Mouse (Mus musculus) hindbrain, embryonic 14.5 days (tissue): ENCODE measurements around the gene Amdhd2. TPM values are rescaled to one million over a fixed set of nuclear protein-coding genes. Genes with fewer than 3 reads are reported as not detected.

Experiments used
- ATAC-seq: fragments of 200-750 bp; cut with Nextera tagmentation; 2 replicates; pipeline ENCODE4 v1.8.0; 2017; ENCODE audit warnings: moderate number of reproducible peaks, mild to moderate bottlenecking, moderate TSS enrichment, moderate library complexity; ENCODE audit not compliant: low FRiP score
- DNase-seq: peaks from one replicate; pipeline ENCODE4 v3.0.0-alpha.2; 2015; ENCODE audit warnings: low spot score
- H3K27ac ChIP-seq: fragments of 300-500 bp; sonication (generic); 2 replicates; pipeline ENCODE4 v1.5.1; 2014; ENCODE audit warnings: mild to moderate bottlenecking, moderate library complexity
- H3K27me3 ChIP-seq: fragments of 300-500 bp; sonication (generic); 2 replicates; pipeline ENCODE4 v1.6.1; 2014; ENCODE audit warnings: mild to moderate bottlenecking, low read length, mixed read lengths; ENCODE audit not compliant: control insufficient read depth, insufficient read depth
- H3K36me3 ChIP-seq: fragments of 300-500 bp; sonication (generic); replicated peaks from 2 replicates; pipeline ENCODE4 v1.6.1; 2014; ENCODE audit not compliant: control insufficient read depth, insufficient read depth
- H3K4me1 ChIP-seq: fragments of 300-500 bp; sonication (generic); replicated peaks from 2 replicates; pipeline ENCODE4 v1.6.1; 2014; ENCODE audit warnings: antibody characterized with exemption, low read length, mixed read lengths; ENCODE audit not compliant: control insufficient read depth, insufficient read depth
- H3K4me2 ChIP-seq: fragments of 300-500 bp; sonication (generic); replicated peaks from 2 replicates; pipeline ENCODE4 v1.6.1; 2014; ENCODE audit warnings: mild to moderate bottlenecking, moderate library complexity
- H3K4me3 ChIP-seq: fragments of 300-500 bp; sonication (generic); replicated peaks from 2 replicates; pipeline ENCODE4 v1.5.1; 2014; ENCODE audit warnings: mild to moderate bottlenecking, low read length
- H3K9ac ChIP-seq: fragments of 300-500 bp; sonication (generic); 2 replicates; pipeline ENCODE4 v1.6.1; 2014
- H3K9me3 ChIP-seq: fragments of 300-500 bp; sonication (generic); 2 replicates; pipeline ENCODE4 v1.6.1; 2016; ENCODE audit warnings: low read length; ENCODE audit not compliant: control insufficient read depth
- WGBS: fragments of 180-500 bp; shearing (Covaris S2); extraction: QIAGEN DNeasy Blood & Tissue Kit; methylation state at CpG from one replicate; pipeline ENCODE4 v1.1.7; 2014; 5-methylcytosine and 5-hydroxymethylcytosine counted together
- polyA plus RNA-seq: library from polyadenylated mRNA; unstranded; fragments of >200 nt; fragmentation: Nextera tagmentation; extraction: Ambion mirVana; gene quantifications from 2 replicates; pipeline ENCODE4 v1.2.1, GENCODE M21; 2014

Gene Amdhd2
- polyA plus RNA-seq, 1 experiment from 2014 or later, result 30.6 TPM

DNA sequence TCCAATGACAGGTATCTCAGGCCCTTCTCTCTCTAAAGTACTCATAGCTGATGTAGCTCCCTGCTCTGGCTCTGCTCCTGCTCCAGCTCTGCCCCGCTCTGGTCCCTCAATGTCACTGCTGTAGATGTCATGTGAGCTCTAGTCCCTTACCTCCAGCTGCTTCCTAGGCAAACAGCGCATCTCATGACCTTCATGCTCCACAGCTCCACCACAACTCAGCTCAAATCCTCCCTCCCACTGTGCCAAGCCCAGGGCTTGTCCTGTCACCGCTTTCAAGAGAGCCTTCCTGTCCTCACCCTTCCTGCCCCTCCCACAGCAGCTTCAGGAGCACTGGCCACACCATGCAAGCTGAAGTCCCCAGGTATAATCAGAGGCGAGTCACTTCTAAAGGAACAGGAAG, 36.2 kb upstream of the Amdhd2 start:
- Histone ChIP-seq H3K27ac (no peak overlapping the region), H3K4me1 (peaks cover 28% of the 10 kb centered on the region), H3K27me3 (no peaks in the 10 kb centered on the region), H3K4me3 (no peak overlapping the region), H3K36me3 (no peaks in the 10 kb centered on the region), H3K4me2 (no peak overlapping the region), H3K9ac (no peak overlapping the region), H3K9me3 (no peaks in the 10 kb centered on the region)
- no peak for ATAC-seq
- 70% methylated on average over 4 of the region's 4 CpGs for WGBS
- no peak for DNase-seq

DNA sequence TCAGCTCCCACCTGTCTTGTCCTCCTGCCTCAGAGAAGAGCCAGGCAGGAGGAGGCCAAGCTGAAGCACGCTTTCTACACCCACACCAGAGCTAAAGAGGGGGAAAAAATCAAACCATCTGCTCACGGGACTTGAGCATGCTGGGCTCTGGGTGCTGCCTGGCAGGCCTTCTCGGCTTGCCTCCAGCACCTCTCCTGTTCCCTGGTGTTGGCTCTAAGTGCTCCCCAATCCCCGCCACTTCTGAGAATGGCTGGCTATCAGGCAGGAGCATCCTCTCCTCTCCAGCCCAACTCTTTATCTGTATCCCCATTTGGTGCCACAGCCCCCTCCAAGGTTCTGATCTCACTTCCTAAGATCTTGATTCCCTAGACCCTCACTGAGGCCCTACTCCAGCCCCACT, 35.7 kb upstream of the Amdhd2 start:
- ATAC-seq, result no peak
- H3K4me1 ChIP-seq, result peaks cover 23% of the 10 kb centered on the region
- no peaks in the 10 kb centered on the region for H3K9me3 ChIP-seq
- 84% methylated on average over 4 of the region's 4 CpGs for WGBS
- H3K4me2 ChIP-seq, result no peak overlapping the region
- no peak for DNase-seq
- no peaks in the 10 kb centered on the region for H3K27me3 ChIP-seq
- H3K27ac ChIP-seq, result no peak overlapping the region
- H3K9ac ChIP-seq, result no peak overlapping the region
- H3K4me3 ChIP-seq, result no peak overlapping the region
- no peaks in the 10 kb centered on the region for H3K36me3 ChIP-seq

DNA sequence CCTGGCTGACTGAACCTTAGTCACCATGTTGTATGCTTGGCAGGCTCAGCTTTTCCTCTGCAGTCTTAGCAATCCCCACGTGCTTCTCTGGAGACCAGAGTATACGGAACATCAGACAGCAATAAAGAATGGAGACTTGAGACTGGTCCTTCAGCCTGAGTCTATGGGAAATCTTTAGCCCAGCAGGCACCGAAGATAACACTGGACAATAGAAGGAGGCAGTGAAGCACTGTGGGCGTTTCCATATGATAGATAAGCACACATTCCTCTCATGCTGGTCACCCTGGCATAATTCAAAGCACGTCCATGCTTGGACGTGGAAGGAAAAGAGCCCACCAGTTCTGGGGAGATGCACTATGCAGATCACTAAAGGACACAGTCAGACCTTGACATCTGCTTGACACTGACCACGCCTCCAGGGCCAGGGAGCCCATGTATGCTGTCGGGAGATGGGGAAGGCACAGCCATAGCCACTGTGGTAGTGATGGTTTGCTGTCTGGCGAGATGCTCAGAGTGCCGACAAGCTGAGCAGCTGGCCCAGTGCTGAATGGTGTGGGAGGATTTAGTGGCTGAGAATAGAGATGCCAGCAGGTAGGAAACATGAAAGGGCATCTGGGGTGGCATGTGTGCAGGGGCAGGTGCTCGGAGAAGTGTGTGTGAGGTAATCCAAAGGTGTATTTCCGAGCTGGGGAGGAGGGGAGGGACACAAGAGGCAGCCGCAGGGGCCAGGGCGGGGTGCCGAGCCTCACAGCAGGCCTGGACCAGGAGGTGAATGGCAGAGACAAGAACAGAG, 33.7 kb upstream of the Amdhd2 start:
- H3K4me1 ChIP-seq, result 0 out of 2 replicates have a peak, but pooled peaks cover 6% of the 10 kb centered on the region
- H3K27me3 ChIP-seq, result no peaks in the 10 kb centered on the region
- DNase-seq (no peak), ATAC-seq (no peak)
- 59% methylated on average over 15 of the region's 15 CpGs for WGBS
- no peak overlapping the region for H3K4me2 ChIP-seq
- H3K36me3 ChIP-seq, result no peaks in the 10 kb centered on the region
- H3K27ac ChIP-seq, result no peak overlapping the region
- no peak overlapping the region for H3K9ac ChIP-seq
- no peak overlapping the region for H3K4me3 ChIP-seq
- no peaks in the 10 kb centered on the region for H3K9me3 ChIP-seq

GRCm38 (mm10) chr17:24195349-24195748, 31.8 kb upstream of the Amdhd2 start:
- no peak overlapping the region for H3K9ac ChIP-seq
- no peaks in the 10 kb centered on the region for H3K4me1 ChIP-seq
- WGBS, result 71% methylated on average over 2 of the region's 2 CpGs
- DNase-seq (no peak), ATAC-seq (no peak)
- 0 out of 2 replicates have a peak, but pooled peaks cover under 1% of the 10 kb centered on the region for H3K36me3 ChIP-seq
- H3K9me3 ChIP-seq, result no peaks in the 10 kb centered on the region
- no peaks in the 10 kb centered on the region for H3K27me3 ChIP-seq
- no peak overlapping the region for H3K4me3 ChIP-seq
- no peak overlapping the region for H3K4me2 ChIP-seq
- H3K27ac ChIP-seq, result no peak overlapping the region

- DNase-seq (no peak), ATAC-seq (no peak)
- Histone ChIP-seq H3K36me3 (peaks cover 11% of the 10 kb centered on the region), H3K9me3 (no peaks in the 10 kb centered on the region), H3K4me3 (no peak overlapping the region), H3K27me3 (no peaks in the 10 kb centered on the region), H3K4me1 (no peaks in the 10 kb centered on the region), H3K27ac (no peak overlapping the region), H3K9ac (no peak overlapping the region), H3K4me2 (no peak overlapping the region)
- WGBS, result 86% methylated on average over 5 of the region's 5 CpGs
Measured at GRCm38 (mm10) chr17:24193769-24194168, 30.2 kb upstream of the Amdhd2 start.

DNA sequence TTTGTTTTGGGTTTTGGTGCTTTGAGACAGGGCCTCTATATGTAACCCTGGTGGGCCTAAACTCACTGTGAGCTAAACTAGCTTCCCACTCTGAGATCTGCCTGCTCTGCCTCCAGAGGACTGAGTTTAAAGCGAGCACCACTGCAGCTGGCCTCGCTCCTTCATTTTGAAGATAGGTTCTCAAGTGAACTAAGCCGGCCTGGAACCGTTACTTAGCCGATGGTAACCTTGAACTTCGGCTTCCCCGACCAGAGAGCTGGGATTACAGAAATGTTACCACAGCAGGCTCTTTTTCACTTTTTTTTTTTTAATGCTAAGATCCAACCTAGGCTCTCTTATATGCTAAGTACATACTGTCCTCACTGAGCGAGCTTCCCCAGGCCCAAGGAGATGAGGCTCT, 29.7 kb upstream of the Amdhd2 start:
- no peak overlapping the region for H3K4me2 ChIP-seq
- H3K9me3 ChIP-seq, result no peaks in the 10 kb centered on the region
- no peak for DNase-seq
- 88% methylated on average over 8 of the region's 8 CpGs for WGBS
- no peak for ATAC-seq
- H3K4me1 ChIP-seq, result no peaks in the 10 kb centered on the region
- H3K27ac ChIP-seq, result no peak overlapping the region
- no peaks in the 10 kb centered on the region for H3K27me3 ChIP-seq
- H3K36me3 ChIP-seq, result peaks cover 16% of the 10 kb centered on the region
- H3K4me3 ChIP-seq, result no peak overlapping the region
- no peak overlapping the region for H3K9ac ChIP-seq

GRCm38 (mm10) chr17:24192848-24193247, 29.3 kb upstream of the Amdhd2 start:
- WGBS, result 85% methylated on average over 8 of the region's 8 CpGs
- Histone ChIP-seq H3K4me3 (no peak overlapping the region), H3K27me3 (no peaks in the 10 kb centered on the region), H3K36me3 (peaks cover 19% of the 10 kb centered on the region), H3K4me1 (no peaks in the 10 kb centered on the region), H3K9me3 (no peaks in the 10 kb centered on the region), H3K9ac (no peak overlapping the region), H3K4me2 (no peak overlapping the region), H3K27ac (no peak overlapping the region)
- no peak for ATAC-seq
- DNase-seq, result no peak

DNA sequence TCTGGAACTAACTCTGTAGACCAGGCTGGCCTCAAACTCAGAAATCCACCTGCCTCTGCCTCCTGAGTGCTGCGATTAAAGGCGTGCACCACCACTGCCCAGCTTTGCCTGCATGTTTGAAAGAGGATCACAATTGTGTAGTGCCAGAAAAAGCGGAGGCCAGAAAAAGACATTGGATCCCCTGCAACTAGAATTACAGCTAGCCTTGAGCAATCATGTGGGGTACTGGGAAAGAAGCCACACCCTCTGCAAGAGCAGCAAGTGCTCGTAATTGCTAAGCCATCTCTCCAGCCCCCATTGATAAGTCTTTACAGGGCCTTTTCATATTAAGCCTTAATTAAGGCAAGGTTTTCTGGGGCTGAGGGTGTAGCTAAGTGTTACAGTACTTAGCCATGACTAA, 27.9 kb upstream of the Amdhd2 start:
- WGBS, result 82% methylated on average over 4 of the region's 4 CpGs
- Histone ChIP-seq H3K36me3 (peaks cover 22% of the 10 kb centered on the region), H3K9ac (no peak overlapping the region), H3K9me3 (no peaks in the 10 kb centered on the region), H3K27ac (no peak overlapping the region), H3K4me2 (no peak overlapping the region), H3K4me3 (no peak overlapping the region), H3K4me1 (no peaks in the 10 kb centered on the region), H3K27me3 (no peaks in the 10 kb centered on the region)
- DNase-seq, result no peak
- ATAC-seq, result no peak

DNA sequence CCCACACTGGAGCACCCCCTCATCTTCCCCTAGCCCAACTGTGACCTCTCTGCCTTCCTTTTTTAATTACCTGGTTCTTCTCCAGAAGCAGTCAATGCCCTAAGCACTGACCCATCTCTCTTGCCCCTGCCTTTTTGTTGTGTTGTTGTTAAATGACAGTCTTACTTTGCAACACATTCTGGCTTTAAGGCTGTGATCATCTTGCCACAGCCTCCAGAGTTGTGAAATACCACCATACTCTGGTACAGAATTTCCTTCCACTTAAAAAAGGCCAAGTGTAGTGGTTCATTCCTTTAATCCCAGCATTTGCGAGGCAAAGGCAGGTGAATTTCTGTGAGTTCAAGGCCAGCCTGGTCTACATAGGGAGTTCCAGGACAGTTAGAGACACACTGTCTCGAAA, 27.4 kb upstream of the Amdhd2 start:
- H3K9ac ChIP-seq, result no peak overlapping the region
- H3K4me1 ChIP-seq, result no peaks in the 10 kb centered on the region
- 83% methylated on average over 2 of the region's 2 CpGs for WGBS
- peaks cover 26% of the 10 kb centered on the region for H3K36me3 ChIP-seq
- DNase-seq (no peak), ATAC-seq (no peak)
- H3K4me3 ChIP-seq, result no peak overlapping the region
- no peak overlapping the region for H3K4me2 ChIP-seq
- H3K9me3 ChIP-seq, result no peaks in the 10 kb centered on the region
- no peaks in the 10 kb centered on the region for H3K27me3 ChIP-seq
- no peak overlapping the region for H3K27ac ChIP-seq

- Histone ChIP-seq H3K27me3 (no peaks in the 10 kb centered on the region), H3K27ac (no peak overlapping the region), H3K9me3 (no peaks in the 10 kb centered on the region), H3K4me1 (peaks cover 7% of the 10 kb centered on the region), H3K9ac (no peak overlapping the region), H3K36me3 (no peaks in the 10 kb centered on the region; the same call in 1 of the 2 replicates), H3K4me2 (no peak overlapping the region), H3K4me3 (no peak overlapping the region)
- WGBS, result 86% methylated on average over 3 of the region's 3 CpGs
- DNase-seq (no peak), ATAC-seq (no peak)
Measured at GRCm38 (mm10) chr17:24174259-24174658, 10.7 kb upstream of the Amdhd2 start.
